Mouse (Mus musculus) liver, postnatal 0 days (tissue): ENCODE measurements around the gene Efna2. TPM values are rescaled to one million over a fixed set of nuclear protein-coding genes. Genes with fewer than 3 reads are reported as not detected.

Experiments
- ATAC-seq: fragments of 200-750 bp; cut with Nextera tagmentation; 2 replicates; pipeline ENCODE4 v1.8.0; 2017; ENCODE audit warnings: mild to moderate bottlenecking, moderate library complexity
- DNase-seq: peaks from one replicate; pipeline ENCODE4 v3.0.0-alpha.2; 2016
- H3K27ac ChIP-seq: fragments of 300-500 bp; sonication (generic); 2 replicates; pipeline ENCODE4 v1.5.1; 2014; ENCODE audit warnings: antibody characterized with exemption, moderate library complexity, mild to moderate bottlenecking, low read depth
- H3K27me3 ChIP-seq: fragments of 300-500 bp; sonication (generic); 2 replicates; pipeline ENCODE4 v1.6.1; 2014; ENCODE audit warnings: low read length, control low read depth, mixed read lengths; ENCODE audit not compliant: insufficient read depth
- H3K36me3 ChIP-seq: fragments of 300-500 bp; sonication (generic); replicated peaks from 2 replicates; pipeline ENCODE4 v1.6.1; 2014; ENCODE audit warnings: mild to moderate bottlenecking, control low read depth, low read length, moderate library complexity, mixed read lengths; ENCODE audit not compliant: insufficient read depth
- H3K4me1 ChIP-seq: fragments of 300-500 bp; sonication (generic); 2 replicates; pipeline ENCODE4 v1.6.1; 2014; ENCODE audit warnings: antibody characterized with exemption, mild to moderate bottlenecking, control low read depth; ENCODE audit not compliant: insufficient read depth
- H3K4me2 ChIP-seq: fragments of 300-500 bp; sonication (generic); 2 replicates; pipeline ENCODE4 v1.6.1; 2014; ENCODE audit warnings: low read depth, mild to moderate bottlenecking, low read length, moderate library complexity, mixed read lengths
- H3K4me3 ChIP-seq: fragments of 300-500 bp; sonication (generic); 2 replicates; pipeline ENCODE4 v1.5.1; 2014; ENCODE audit warnings: low read depth, low read length
- H3K9ac ChIP-seq: fragments of 300-500 bp; sonication (generic); replicated peaks from 2 replicates; pipeline ENCODE4 v1.6.1; 2014; ENCODE audit warnings: mild to moderate bottlenecking, moderate library complexity
- H3K9me3 ChIP-seq: fragments of 300-500 bp; sonication (generic); 2 replicates; pipeline ENCODE4 v1.6.1; 2016; ENCODE audit warnings: mild to moderate bottlenecking, control low read depth, low read length, mixed read lengths
- CTCF ChIP-seq: sonication (generic); IDR thresholded peaks from 2 replicates; pipeline ENCODE4 v1.5.1; 2016; ENCODE audit warnings: antibody characterized with exemption, low read depth
- EP300 ChIP-seq: IDR thresholded peaks from 2 replicates; pipeline ENCODE4 v1.6.1; 2016; ENCODE audit warnings: antibody characterized with exemption, low read depth, mild to moderate bottlenecking
- WGBS: fragments of 180-500 bp; shearing (Covaris S2); extraction: QIAGEN DNeasy Blood & Tissue Kit; methylation state at CpG from one replicate; pipeline ENCODE4 v1.1.7; 2014; ENCODE audit not compliant: insufficient replicate concordance; 5-methylcytosine and 5-hydroxymethylcytosine counted together
- polyA plus RNA-seq: library from polyadenylated mRNA; unstranded; fragments of >200 nt; fragmentation: Nextera tagmentation; extraction: Ambion mirVana; gene quantifications from 2 replicates; pipeline ENCODE4 v1.2.1, GENCODE M21; 2015

Gene Efna2
- polyA plus RNA-seq, 1 experiment from 2014 or later = 0.18 TPM

DNA sequence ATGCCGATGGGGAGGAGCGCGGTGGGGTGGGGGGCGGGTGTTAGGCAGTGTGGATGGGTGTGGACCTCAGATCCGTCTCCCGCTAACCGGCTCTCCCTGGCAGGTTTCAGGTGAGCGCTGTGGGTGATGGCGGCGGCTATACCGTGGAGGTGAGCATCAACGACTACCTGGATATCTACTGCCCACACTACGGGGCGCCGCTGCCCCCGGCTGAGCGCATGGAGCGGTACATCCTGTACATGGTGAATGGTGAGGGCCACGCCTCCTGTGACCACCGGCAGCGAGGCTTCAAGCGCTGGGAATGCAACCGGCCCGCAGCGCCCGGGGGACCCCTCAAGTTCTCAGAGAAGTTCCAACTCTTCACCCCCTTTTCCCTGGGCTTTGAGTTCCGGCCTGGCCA, 7.4 kb downstream of the Efna2 start:
- 27% methylated on average over 27 of the region's 27 CpGs for WGBS
- H3K36me3 ChIP-seq = no peaks in the 10 kb centered on the region

DNA sequence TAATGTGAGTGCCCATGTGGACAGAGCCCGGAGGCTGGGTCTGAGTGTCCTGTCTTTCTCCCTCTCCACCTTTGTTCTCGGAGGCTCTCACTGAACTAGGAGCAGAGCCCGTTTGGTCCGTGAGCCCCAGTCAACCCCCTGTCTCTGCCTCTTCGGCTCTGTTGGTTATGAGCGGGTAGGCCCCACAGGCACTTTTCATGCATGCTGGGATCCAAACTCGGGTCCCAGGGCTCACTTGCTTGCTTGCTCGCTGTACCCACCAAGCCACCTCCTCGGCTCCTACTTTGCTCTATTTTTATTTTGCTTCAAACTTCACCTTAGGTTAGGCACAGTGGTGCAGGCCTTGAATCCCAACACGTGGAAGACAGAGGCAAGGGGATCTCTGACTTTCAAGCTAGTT, 8.5 kb downstream of the Efna2 start:
- Histone ChIP-seq H3K27me3 (peaks cover 63% of the 10 kb centered on the region), H3K4me3 (no peak overlapping the region), H3K4me1 (peaks cover 7% of the 10 kb centered on the region; the same call in 1 of the 2 replicates), H3K36me3 (no peaks in the 10 kb centered on the region), H3K27ac (no peak overlapping the region), H3K9ac (no peak overlapping the region), H3K4me2 (no peak overlapping the region), H3K9me3 (no peaks in the 10 kb centered on the region)
- ATAC-seq (no peak), DNase-seq (no peak)
- TF ChIP-seq EP300 = no peak
- TF ChIP-seq CTCF = no peak
- WGBS = 84% methylated on average over 10 of the region's 10 CpGs

More for the DNA sequence above, 7.4 kb downstream of the Efna2 start:
- ATAC-seq (no peak), DNase-seq (no peak)
- H3K4me3 ChIP-seq = no peak overlapping the region
- TF ChIP-seq CTCF (no peak), EP300 (no peak)
- peaks cover 61% of the 10 kb centered on the region for H3K27me3 ChIP-seq
- no peak overlapping the region for H3K9ac ChIP-seq
- no peaks in the 10 kb centered on the region for H3K9me3 ChIP-seq
- no peak overlapping the region for H3K4me2 ChIP-seq
- H3K27ac ChIP-seq = no peak overlapping the region
- H3K4me1 ChIP-seq = peaks cover 7% of the 10 kb centered on the region; the same call in 1 of the 2 replicates

- no peaks in the 10 kb centered on the region for H3K36me3 ChIP-seq
- H3K4me2 ChIP-seq = no peak overlapping the region
- peaks cover 7% of the 10 kb centered on the region; the same call in 1 of the 2 replicates for H3K4me1 ChIP-seq
- H3K9me3 ChIP-seq = no peaks in the 10 kb centered on the region
- TF ChIP-seq EP300 = no peak
- TF ChIP-seq CTCF = no peak
- H3K27ac ChIP-seq = no peak overlapping the region
- H3K27me3 ChIP-seq = peaks cover 64% of the 10 kb centered on the region
- WGBS = 77% methylated on average over 15 of the region's 15 CpGs
- ATAC-seq = no peak
- no peak overlapping the region for H3K4me3 ChIP-seq
- H3K9ac ChIP-seq = no peak overlapping the region
- DNase-seq = no peak
These were observed 9.3 kb downstream of the Efna2 start for GRCm38 (mm10) chr10:80188453-80189024.

DNA sequence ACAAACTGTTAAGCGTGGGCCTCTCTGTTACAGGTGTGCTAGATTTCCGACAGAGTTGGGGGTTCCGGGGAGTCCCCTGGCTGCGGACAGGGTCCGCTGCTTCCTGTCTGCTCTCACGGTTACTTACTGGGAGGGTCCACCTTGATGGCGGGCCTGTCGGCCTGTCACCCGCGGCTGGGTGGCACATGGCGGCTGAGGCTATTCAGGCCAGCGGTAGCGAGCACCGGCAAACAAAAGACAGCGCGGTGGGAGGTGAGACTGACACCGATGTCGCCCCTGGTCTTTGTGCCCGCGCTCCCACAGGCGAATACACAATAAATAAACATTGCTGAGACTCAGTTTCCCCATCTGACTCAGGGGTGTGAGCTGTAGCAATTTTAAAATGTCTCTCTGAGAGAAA, 10.7 kb downstream of the Efna2 start:
- H3K27me3 ChIP-seq = peaks cover 66% of the 10 kb centered on the region

GRCm38 (mm10) chr10:80190491-80191051, 11.3 kb downstream of the Efna2 start:
- no peaks in the 10 kb centered on the region for H3K36me3 ChIP-seq
- peaks cover 66% of the 10 kb centered on the region for H3K27me3 ChIP-seq
- ATAC-seq = no peak
- TF ChIP-seq CTCF (no peak), EP300 (no peak)
- WGBS = under 1% methylated on average over 43 of the region's 48 CpGs
- H3K9me3 ChIP-seq = no peaks in the 10 kb centered on the region
- H3K4me1 ChIP-seq = peaks cover 7% of the 10 kb centered on the region; the same call in 1 of the 2 replicates
- peak overlapping the region; percentile 27 for H3K4me3 ChIP-seq
- H3K4me2 ChIP-seq = peak overlapping the region; percentile 65
- no peak overlapping the region for H3K27ac ChIP-seq
- DNase-seq = peak; percentile 48
- H3K9ac ChIP-seq = no peak overlapping the region

More for the DNA sequence above, 10.7 kb downstream of the Efna2 start:
- DNase-seq = no peak
- no peak for ATAC-seq
- no peak for TF ChIP-seq CTCF
- TF ChIP-seq EP300 = no peak
- WGBS = 3% methylated on average over 21 of the region's 21 CpGs
- Histone ChIP-seq H3K4me3 (peak overlapping the region; percentile 27), H3K4me2 (peak overlapping the region; percentile 65), H3K27ac (no peak overlapping the region), H3K9ac (no peak overlapping the region), H3K9me3 (no peaks in the 10 kb centered on the region), H3K4me1 (peaks cover 7% of the 10 kb centered on the region; the same call in 1 of the 2 replicates), H3K36me3 (no peaks in the 10 kb centered on the region)

DNA sequence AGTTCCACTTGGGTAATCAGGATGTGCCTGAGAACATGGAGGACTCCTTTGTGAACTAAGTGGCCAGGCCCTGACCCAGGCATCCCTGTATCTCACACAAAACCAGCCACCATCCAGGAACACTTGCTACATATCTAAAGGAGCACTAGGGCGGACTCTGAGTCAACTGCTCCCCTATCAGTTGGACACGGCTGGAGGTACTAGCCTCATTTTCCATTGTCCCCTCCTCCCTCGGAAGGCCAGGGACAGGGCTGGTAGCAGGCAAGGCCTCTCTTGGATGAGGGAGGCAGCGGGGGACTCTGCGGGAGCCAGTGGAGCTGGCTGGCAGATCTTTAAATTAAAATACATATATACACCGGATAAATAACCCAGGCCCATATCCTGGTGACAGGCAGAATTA, 14.7 kb downstream of the Efna2 start:
- Histone ChIP-seq H3K4me2 (no peak overlapping the region), H3K36me3 (no peaks in the 10 kb centered on the region), H3K27ac (no peak overlapping the region), H3K4me1 (peaks cover 7% of the 10 kb centered on the region; the same call in 1 of the 2 replicates), H3K9me3 (no peaks in the 10 kb centered on the region), H3K27me3 (peaks cover 46% of the 10 kb centered on the region), H3K9ac (no peak overlapping the region), H3K4me3 (no peak overlapping the region)
- 77% methylated on average over 6 of the region's 6 CpGs for WGBS
- ATAC-seq (no peak), DNase-seq (no peak)
- TF ChIP-seq CTCF (no peak), EP300 (no peak)
